ENCODE assay signal across 17 mouse cellular contexts in the genomic region with DNA sequence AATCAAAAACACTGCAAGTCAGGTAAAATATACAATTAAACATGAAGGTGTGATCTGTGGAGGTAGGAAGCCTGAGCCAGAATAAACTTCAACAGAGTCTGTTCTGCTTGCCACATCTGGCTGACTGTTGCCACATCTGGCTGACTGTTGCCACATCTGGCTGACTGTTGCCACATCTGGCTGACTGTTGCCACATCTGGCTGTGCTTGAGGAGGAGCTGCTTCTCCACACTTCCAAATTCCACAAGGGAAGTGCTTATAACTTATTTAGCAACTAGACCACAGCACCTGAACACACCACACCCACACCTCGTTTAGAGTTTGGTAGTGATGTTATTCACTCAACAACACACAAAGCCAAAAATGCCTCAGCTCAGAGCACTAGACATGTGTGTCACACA.
"Had no signal": no experiment of that assay in that cellular context is flagged by ENCODE, and none has a peak within 500 bp of the region (broad histone marks: within the 10 kb centered on the region; RNA-seq: fewer than 3 reads in every experiment).

No protein-coding gene starts in this region.

- H3K9me3 ChIP-seq: limb, embryonic 12.5 days; liver, embryonic 13.5 days; midbrain, embryonic 12.5 days; neural tube, embryonic 15.5 days had no signal

- H3K4me3 ChIP-seq: limb, embryonic 12.5 days; liver, embryonic 13.5 days; midbrain, embryonic 12.5 days; neural tube, embryonic 15.5 days had no signal

- DNase-seq: kidney, adult 11 months; kidney, adult 9 months; kidney, postnatal 36 days; layer of hippocampus, adult 9-11 months; layer of hippocampus, postnatal 36 days; liver, embryonic 13.5 days; lung, adult 18-20 months; lung, postnatal 4 days; right cerebral cortex, postnatal 4 days; spleen, adult 18-20 months; thymus, adult 2 months; thymus, postnatal 36 days had no signal

- H3K4me2 ChIP-seq: limb, embryonic 12.5 days; liver, embryonic 13.5 days; midbrain, embryonic 12.5 days; neural tube, embryonic 15.5 days had no signal

- H3K9ac ChIP-seq: limb, embryonic 12.5 days; liver, embryonic 13.5 days; midbrain, embryonic 12.5 days; neural tube, embryonic 15.5 days had no signal

- ATAC-seq: midbrain, embryonic 16.5 days had no signal

- H3K27ac ChIP-seq: kidney, postnatal 0 days; limb, embryonic 12.5 days; liver, embryonic 13.5 days; midbrain, embryonic 12.5 days; neural tube, embryonic 15.5 days had no signal

- H3K27me3 ChIP-seq: limb, embryonic 12.5 days; liver, embryonic 13.5 days; midbrain, embryonic 12.5 days; neural tube, embryonic 15.5 days had no signal
